In genomic region chr1:138388634-138389033, GRCm38 (mm10) we compare ENCODE assay signal across 23 mouse cellular contexts.
A peak's percentile ranks its signal among the peaks of the same experiment; 100 is the strongest.
DNase-seq lines count a peak whose midpoint lies in the region; ATAC-seq lines count a peak whose summit lies in the region.
"Had no signal": no experiment of that assay in that cellular context is flagged by ENCODE, and none has a peak within 500 bp of the region (broad histone marks: within the 10 kb centered on the region; RNA-seq: fewer than 3 reads in every experiment).

No protein-coding gene starts in this region.

- H3K27me3 ChIP-seq in hindbrain, embryonic 16.5 days (replicated peaks; ENCODE audit: control insufficient read depth, insufficient read depth, low read length): no peaks in the 10 kb centered on the region
- H3K27me3 ChIP-seq in hindbrain, embryonic 12.5 days: no peaks in the 10 kb centered on the region
- H3K27me3 ChIP-seq: embryonic facial prominence, embryonic 13.5 days; heart, embryonic 13.5 days; limb, embryonic 12.5 days; liver, embryonic 12.5 days had no signal

- ATAC-seq in hindbrain, embryonic 16.5 days: peak; percentile 61
- no peak for ATAC-seq in hindbrain, embryonic 12.5 days (ENCODE audit: low FRiP score)
- ATAC-seq: CD4-positive, CD25-positive, alpha-beta regulatory T cell, adult 4 months; liver, embryonic 12.5 days had no signal

- no peak overlapping the region for H3K9ac ChIP-seq in hindbrain, embryonic 16.5 days (ENCODE audit: low read depth, low read length)
- H3K9ac ChIP-seq in hindbrain, embryonic 12.5 days: no peak overlapping the region
- H3K9ac ChIP-seq: embryonic facial prominence, embryonic 13.5 days; heart, embryonic 13.5 days; limb, embryonic 12.5 days; liver, embryonic 12.5 days; lung, embryonic 14.5 days had no signal

- DNase-seq in cerebellum, postnatal 10 days: peak; percentile 80 to 82
- no peak for DNase-seq in cerebellum, adult 18-20 months
- peak; percentile 11 for DNase-seq in NIH3T3 (ENCODE audit: low read depth)
- DNase-seq in layer of hippocampus, adult 9-10 months (ENCODE audit: low spot score): peak; percentile 17
- DNase-seq in adrenal gland, postnatal 10 days: no peak
- DNase-seq in frontal cortex, postnatal 10 days (ENCODE audit: low spot score in 2 of 2): no peak
- DNase-seq: adrenal gland, postnatal 25 days; cerebellum, adult 2 months; heart, postnatal 36 days; kidney, adult 9 months; kidney, postnatal 25 days; lung, embryonic 14.5 days; lung, postnatal 4 days; right cerebral cortex, postnatal 14 days; spleen, adult 18-20 months had no signal

- no peaks in the 10 kb centered on the region for H3K36me3 ChIP-seq in hindbrain, embryonic 16.5 days (ENCODE audit: control insufficient read depth, insufficient read depth, low read length)
- H3K36me3 ChIP-seq in hindbrain, embryonic 12.5 days: no peaks in the 10 kb centered on the region
- H3K36me3 ChIP-seq: embryonic facial prominence, embryonic 13.5 days; heart, embryonic 13.5 days; limb, embryonic 12.5 days; liver, embryonic 12.5 days; midbrain, embryonic 10.5 days had no signal

- WGBS in hindbrain, embryonic 16.5 days: 66% methylated on average over 8 of the region's 8 CpGs
- WGBS in hindbrain, embryonic 12.5 days: 91% methylated on average over 8 of the region's 8 CpGs

- no peaks in the 10 kb centered on the region for H3K9me3 ChIP-seq in hindbrain, embryonic 16.5 days (ENCODE audit: control insufficient read depth, low read length)
- no peaks in the 10 kb centered on the region for H3K9me3 ChIP-seq in hindbrain, embryonic 12.5 days (replicated peaks)
- H3K9me3 ChIP-seq: embryonic facial prominence, embryonic 13.5 days; heart, embryonic 13.5 days; limb, embryonic 12.5 days; liver, embryonic 12.5 days; midbrain, embryonic 10.5 days had no signal

- H3K4me2 ChIP-seq in hindbrain, embryonic 16.5 days (ENCODE audit: low read length): no peak overlapping the region
- H3K4me2 ChIP-seq in hindbrain, embryonic 12.5 days (replicated peaks): no peak overlapping the region
- H3K4me2 ChIP-seq: embryonic facial prominence, embryonic 13.5 days; heart, embryonic 13.5 days; limb, embryonic 12.5 days; liver, embryonic 12.5 days; lung, embryonic 14.5 days had no signal

- H3K4me3 ChIP-seq in hindbrain, embryonic 16.5 days (ENCODE audit: low read length): no peak overlapping the region
- H3K4me3 ChIP-seq in hindbrain, embryonic 12.5 days: no peak overlapping the region
- H3K4me3 ChIP-seq: embryonic facial prominence, embryonic 13.5 days; heart, embryonic 13.5 days; limb, embryonic 12.5 days; liver, embryonic 12.5 days; midbrain, embryonic 10.5 days had no signal

- no peak overlapping the region for H3K27ac ChIP-seq in hindbrain, embryonic 16.5 days (ENCODE audit: low read depth, low read length)
- no peak overlapping the region for H3K27ac ChIP-seq in hindbrain, embryonic 12.5 days
- H3K27ac ChIP-seq: embryonic facial prominence, embryonic 13.5 days; heart, embryonic 13.5 days; limb, embryonic 12.5 days; liver, embryonic 12.5 days; midbrain, embryonic 10.5 days had no signal

- peaks cover 6% of the 10 kb centered on the region for H3K4me1 ChIP-seq in hindbrain, embryonic 16.5 days (ENCODE audit: control insufficient read depth, insufficient read depth, low read depth, low read length)
- peaks cover 14% of the 10 kb centered on the region for H3K4me1 ChIP-seq in hindbrain, embryonic 12.5 days
- H3K4me1 ChIP-seq: embryonic facial prominence, embryonic 13.5 days; heart, embryonic 13.5 days; liver, embryonic 12.5 days had no signal

Comparison
In these comparisons a context has a peak if more than half of its experiments do, and no peak if none do; other contexts are left out.
1. DNase-seq: peak in cerebellum, postnatal 10 days (2 of 2), NIH3T3 (single experiment) and layer of hippocampus, adult 9-10 months (single experiment); none in cerebellum, adult 18-20 months (0 of 2), adrenal gland, postnatal 10 days (single experiment) and frontal cortex, postnatal 10 days (0 of 2).